Comparison of ENCODE assay signal across 27 mouse cellular contexts in the genomic region with DNA sequence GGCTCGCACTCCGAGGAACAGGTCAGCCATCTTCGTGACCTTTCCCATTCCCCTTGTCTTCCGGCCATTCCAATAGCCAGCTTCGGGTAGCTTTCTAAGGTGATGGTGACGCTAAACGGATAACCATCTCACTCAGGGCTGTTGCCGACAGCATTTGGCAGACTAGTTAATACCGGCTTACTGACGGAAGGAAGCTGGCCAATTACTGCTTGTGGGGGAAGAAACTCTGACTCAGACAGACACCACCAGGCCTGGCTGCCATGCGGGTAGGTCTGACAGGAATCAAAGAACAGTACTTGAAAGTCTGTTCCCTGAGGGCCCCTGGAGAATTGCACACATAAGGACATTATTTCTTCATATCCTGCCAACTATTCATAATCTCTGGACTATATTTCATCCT. TPM values are rescaled to one million over a fixed set of nuclear protein-coding genes. Genes with fewer than 3 reads are reported as not detected.
DNase-seq lines count a peak whose midpoint lies in the region; TF ChIP-seq lines count a peak whose summit lies in the region.
"Had no signal": no experiment of that assay in that cellular context is flagged by ENCODE, and none has a peak within 500 bp of the region (broad histone marks: within the 10 kb centered on the region; RNA-seq: fewer than 3 reads in every experiment).

No protein-coding gene starts in this region.

- no peak for TF ChIP-seq CTCF in kidney, adult 2 months (conservative IDR thresholded peaks at IDR 0.05; ENCODE audit: insufficient read depth, insufficient read length, low read depth, low read length)

- H3K27me3 ChIP-seq in kidney, adult 2 months (replicated peaks; ENCODE audit: control insufficient read depth, insufficient read depth, low read length), result no peaks in the 10 kb centered on the region
- H3K27me3 ChIP-seq: forebrain, embryonic 15.5 days; hindbrain, embryonic 12.5 days; intestine, embryonic 15.5 days; limb, embryonic 13.5 days; neural tube, embryonic 12.5 days; Patski had no signal

- H3K36me3 ChIP-seq in kidney, adult 2 months (ENCODE audit: control insufficient read depth, insufficient read depth, low read length), result no peaks in the 10 kb centered on the region
- H3K36me3 ChIP-seq: forebrain, embryonic 15.5 days; hindbrain, embryonic 12.5 days; midbrain, embryonic 12.5 days had no signal

- no peak overlapping the region for H3K4me3 ChIP-seq in kidney, adult 2 months (ENCODE audit: insufficient read depth, low read depth, low read length)
- H3K4me3 ChIP-seq: forebrain, embryonic 15.5 days; hindbrain, embryonic 12.5 days; intestine, embryonic 15.5 days; layer of hippocampus, adult 2 months; limb, embryonic 13.5 days; megakaryocyte, embryonic 14.5 days; midbrain, embryonic 12.5 days; myocyte; neural tube, embryonic 12.5 days had no signal

- DNase-seq in kidney, adult 2 months, result peak; percentile 33
- no peak for DNase-seq in kidney, adult 8-10 months
- DNase-seq in retina, postnatal 7 days (ENCODE audit: low read depth, low spot score), result peak; percentile 28
- no peak for DNase-seq in retina, postnatal 1 day
- peak; percentile 65 for DNase-seq in brain, adult 2 months (ENCODE audit: low read depth, low spot score)
- DNase-seq in testis, postnatal 14 days (ENCODE audit: low spot score), result no peak
- DNase-seq in left cerebral cortex, postnatal 36 days (ENCODE audit: low spot score in 2 of 2), result no peak
- DNase-seq: adrenal gland, postnatal 36 days; cerebellum, postnatal 14 days; heart, postnatal 36 days; kidney, postnatal 25 days; lung, postnatal 4 days; right cerebral cortex, postnatal 14 days; spleen, adult 18-20 months; thymus, adult 18-20 months; thymus, postnatal 25 days had no signal

- intact Hi-C loops in left cerebral cortex, postnatal 36 days (cut with DNase I), result no loop called here

- no peaks in the 10 kb centered on the region; the same call in none of the 2 replicates for H3K4me1 ChIP-seq in kidney, adult 2 months (ENCODE audit: control insufficient read depth, insufficient read depth, low read length)
- H3K4me1 ChIP-seq: intestine, embryonic 15.5 days; midbrain, embryonic 12.5 days; neural tube, embryonic 12.5 days had no signal

- no peak for TF ChIP-seq POLR2A in kidney, adult 2 months (IDR thresholded peaks at IDR 0.05; ENCODE audit: low read depth, low read length)

- peak overlapping the region; percentile 4; the same call in 1 of the 2 replicates for H3K27ac ChIP-seq in kidney, adult 2 months (ENCODE audit: insufficient read depth, low read depth, low read length)
- H3K27ac ChIP-seq: forebrain, embryonic 15.5 days; hindbrain, embryonic 12.5 days; hindbrain, postnatal 0 days; intestine, embryonic 15.5 days; layer of hippocampus, adult 2 months; limb, embryonic 13.5 days; midbrain, embryonic 12.5 days; neural tube, embryonic 12.5 days had no signal

- 71% methylated on average over 11 of the region's 11 CpGs for WGBS in kidney, adult 2 months

RNA-seq across cellular contexts. Expression of a gene that starts 40.1 kb away (rescaled TPM):
- 320 and 328 TPM in 2 replicates for polyA plus RNA-seq in kidney, adult 2 months (2012; rRNA removed)
- total RNA-seq in left cerebral cortex, postnatal 36 days (2021), result 100 to 1,000 TPM; 345 to 387 TPM

Comparison
In these comparisons a context has a peak if more than half of its experiments do, and no peak if none do; other contexts are left out.
1. DNase-seq: peak in kidney, adult 2 months (single experiment), retina, postnatal 7 days (single experiment) and brain, adult 2 months (single experiment); none in kidney, adult 8-10 months (0 of 2), retina, postnatal 1 day (single experiment), testis, postnatal 14 days (single experiment) and left cerebral cortex, postnatal 36 days (0 of 2).